Mouse (Mus musculus) cortical plate, adult 2 months (tissue): ENCODE data around the gene Edn3.

Experiments
- CTCF ChIP-seq: fragments of 200-500 bp; IDR thresholded peaks from 2 replicates; pipeline ENCODE4 v1.5.1; 2011; ENCODE audit warnings: mild to moderate bottlenecking, control low read depth, low read length; ENCODE audit not compliant: insufficient read depth; ENCODE audit errors: extremely low read depth
- POLR2A ChIP-seq: fragments of 200-500 bp; IDR thresholded peaks from 2 replicates; pipeline ENCODE4 v1.6.1; 2011; ENCODE audit warnings: mild to moderate bottlenecking, low read length, control low read depth; ENCODE audit not compliant: insufficient read depth; ENCODE audit errors: extremely low read depth

DNA sequence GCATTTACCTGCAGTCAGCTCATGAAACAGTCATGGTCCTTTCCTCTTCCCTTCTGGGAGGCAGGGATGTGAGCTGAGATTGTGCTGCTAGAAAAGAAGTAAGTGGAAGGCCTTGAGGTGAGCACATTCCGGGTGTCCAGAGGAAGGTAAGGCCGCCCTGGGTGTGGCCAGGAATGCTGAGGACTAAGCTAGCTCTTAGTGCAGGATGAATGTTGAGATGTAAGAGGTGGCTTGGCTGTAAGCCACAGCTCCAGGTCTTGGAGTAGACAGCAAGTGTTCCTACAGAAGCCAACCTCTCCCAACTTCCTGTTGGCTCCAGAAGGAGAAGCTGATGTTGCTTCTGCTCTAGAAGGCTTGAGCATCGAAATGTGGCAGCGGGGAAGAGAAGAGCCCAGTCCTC lies 67.4 kb downstream of the Edn3 start:
- no peak for TF ChIP-seq CTCF
- no peak for TF ChIP-seq POLR2A
